Mouse (Mus musculus) liver, embryonic 14.5 days (tissue): Measurements from ENCODE around the gene Rbm12. TPM values are rescaled to one million over a fixed set of nuclear protein-coding genes. Genes with fewer than 3 reads are reported as not detected.

Source experiments
- ATAC-seq: fragments of 200-750 bp; cut with Nextera tagmentation; 2 replicates; pipeline ENCODE4 v1.8.0; 2017; ENCODE audit warnings: moderate number of reproducible peaks, mild to moderate bottlenecking, moderate library complexity; ENCODE audit not compliant: insufficient read depth
- DNase-seq, 3 experiments: peaks; one replicate each; pipeline ENCODE4 v3.0.0-alpha.2; 2012 to 2013; ENCODE audit warnings: low read depth in 3 of 3, low spot score in 3 of 3
- H3K27ac ChIP-seq: fragments of 300-500 bp; sonication (generic); 2 replicates; pipeline ENCODE4 v1.5.1; 2014; ENCODE audit warnings: moderate library complexity, mild to moderate bottlenecking, control low read depth, inconsistent platforms
- H3K27me3 ChIP-seq: fragments of 300-500 bp; sonication (generic); 2 replicates; pipeline ENCODE4 v1.6.1; 2014; ENCODE audit warnings: mild to moderate bottlenecking, low read length, moderate library complexity; ENCODE audit not compliant: control insufficient read depth, insufficient read depth
- H3K36me3 ChIP-seq: fragments of 300-500 bp; sonication (generic); replicated peaks from 2 replicates; pipeline ENCODE4 v1.6.1; 2014; ENCODE audit warnings: low read depth; ENCODE audit not compliant: control insufficient read depth, insufficient read depth
- H3K4me1 ChIP-seq, 2 experiments: fragments of 200-500 bp in 1 of 2; fragments of 300-500 bp in 1 of 2; sonication (generic) in 1 of 2; replicated peaks; 2 replicates each; pipeline ENCODE4 v1.6.1; 2012 to 2014; ENCODE audit warnings: antibody characterized with exemption in 1 of 2, inconsistent platforms in 1 of 2, low read length in 1 of 2; ENCODE audit not compliant: control insufficient read depth in 2 of 2, insufficient read depth in 2 of 2
- H3K4me2 ChIP-seq: fragments of 300-500 bp; sonication (generic); 2 replicates; pipeline ENCODE4 v1.6.1; 2014; ENCODE audit warnings: low read depth, mild to moderate bottlenecking, control low read depth, moderate library complexity
- H3K4me3 ChIP-seq, 2 experiments: fragments of 200-500 bp in 1 of 2; fragments of 300-500 bp in 1 of 2; sonication (generic) in 1 of 2; 2 replicates each; pipeline ENCODE4 v1.5.1; 2012 to 2014; ENCODE audit warnings: low read depth in 2 of 2, low read length in 2 of 2, mild to moderate bottlenecking in 2 of 2, control low read depth in 1 of 2, inconsistent platforms in 1 of 2, moderate library complexity in 1 of 2; ENCODE audit not compliant: insufficient read depth in 1 of 2
- H3K9ac ChIP-seq: fragments of 300-500 bp; sonication (generic); replicated peaks from 2 replicates; pipeline ENCODE4 v1.6.1; 2014; ENCODE audit warnings: mild to moderate bottlenecking, control low read depth, moderate library complexity
- H3K9me3 ChIP-seq: fragments of 300-500 bp; sonication (generic); 2 replicates; pipeline ENCODE4 v1.6.1; 2016; ENCODE audit warnings: low read length, mixed read lengths; ENCODE audit not compliant: control insufficient read depth
- CTCF ChIP-seq: IDR thresholded peaks from 2 replicates; pipeline ENCODE4 v1.5.1; 2016; ENCODE audit warnings: antibody characterized with exemption, low read depth, control low read depth
- EP300 ChIP-seq: IDR thresholded peaks from 2 replicates; pipeline ENCODE4 v1.6.1; 2016; ENCODE audit warnings: antibody characterized with exemption, low read depth
- WGBS: fragments of 180-500 bp; shearing (Covaris S2); extraction: QIAGEN DNeasy Blood & Tissue Kit; methylation state at CpG from one replicate; pipeline ENCODE4 v1.1.7; 2014; ENCODE audit not compliant: insufficient replicate concordance; 5-methylcytosine and 5-hydroxymethylcytosine counted together
- polyA plus RNA-seq, 2 experiments: library from polyadenylated mRNA; depleted of rRNA in 1 of 2; stranded (reverse) in 1 of 2; unstranded in 1 of 2; fragments of >200 nt; fragmentation: Nextera tagmentation in 1 of 2; extraction: Ambion mirVana in 1 of 2; gene quantifications; 2 replicates each; pipeline versions ENCODE4 v1.2.1 to v1.2.3; 2012 to 2014

Rbm12 gene
- polyA plus RNA-seq, 2 experiments: 5.0 to 9.6 TPM

GRCm38 (mm10) chr2:156080391-156080790 lies 31.4 kb downstream of the Rbm12 start:
- whole genome bisulfite sequencing: 85% methylated on average over 7 of the region's 7 CpGs
- TF ChIP-seq EP300: no peak
- no peak for TF ChIP-seq CTCF
- peaks cover 28% of the 10 kb centered on the region for H3K36me3 ChIP-seq

GRCm38 (mm10) chr2:156079674-156080073 lies 32.1 kb downstream of the Rbm12 start:
- Histone ChIP-seq H3K4me3 (no peak overlapping the region), H3K9me3 (no peaks in the 10 kb centered on the region), H3K27me3 (no peaks in the 10 kb centered on the region), H3K9ac (no peak overlapping the region), H3K4me2 (no peak overlapping the region), H3K36me3 (peaks cover 30% of the 10 kb centered on the region), H3K4me1 (peaks cover 4 to 5% of the 10 kb centered on the region in 2 experiments; a peak in 2 of 4 replicates), H3K27ac (no peak overlapping the region)
- ATAC-seq: no peak
- no peak for TF ChIP-seq CTCF
- no peak for TF ChIP-seq EP300
- 65% methylated on average over 4 of the region's 4 CpGs for WGBS
- no peak for DNase-seq

More at GRCm38 (mm10) chr2:156080391-156080790, 31.4 kb downstream of the Rbm12 start:
- no peak overlapping the region for H3K9ac ChIP-seq
- H3K27ac ChIP-seq: no peak overlapping the region
- ATAC-seq (no peak), DNase-seq (no peak)
- no peak overlapping the region for H3K4me2 ChIP-seq
- no peak overlapping the region for H3K4me3 ChIP-seq
- no peaks in the 10 kb centered on the region for H3K27me3 ChIP-seq
- peaks cover 4 to 5% of the 10 kb centered on the region in 2 experiments; a peak in 2 of 4 replicates for H3K4me1 ChIP-seq
- no peaks in the 10 kb centered on the region for H3K9me3 ChIP-seq

- peaks cover 32% of the 10 kb centered on the region for H3K36me3 ChIP-seq
- H3K27me3 ChIP-seq: no peaks in the 10 kb centered on the region
- no peak for ATAC-seq
- H3K9me3 ChIP-seq: no peaks in the 10 kb centered on the region
- H3K4me3 ChIP-seq: no peak overlapping the region
- no peak for DNase-seq
- TF ChIP-seq CTCF (no peak), EP300 (no peak)
- H3K27ac ChIP-seq: no peak overlapping the region
- peaks cover 4 to 5% of the 10 kb centered on the region in 2 experiments; a peak in 2 of 4 replicates for H3K4me1 ChIP-seq
- 77% methylated on average over 8 of the region's 8 CpGs for WGBS
- no peak overlapping the region for H3K9ac ChIP-seq
- H3K4me2 ChIP-seq: no peak overlapping the region
These were observed 32.6 kb downstream of the Rbm12 start for GRCm38 (mm10) chr2:156079183-156079560.

- H3K4me1 ChIP-seq: peaks cover 4 to 5% of the 10 kb centered on the region in 2 experiments; a peak in 2 of 4 replicates
- 82% methylated on average over 16 of the region's 16 CpGs for WGBS
- H3K4me2 ChIP-seq: no peak overlapping the region
- no peaks in the 10 kb centered on the region for H3K9me3 ChIP-seq
- H3K27me3 ChIP-seq: no peaks in the 10 kb centered on the region
- no peak overlapping the region for H3K9ac ChIP-seq
- ATAC-seq (no peak), DNase-seq (no peak)
- no peak overlapping the region for H3K4me3 ChIP-seq
- H3K36me3 ChIP-seq: peaks cover 38% of the 10 kb centered on the region
- no peak overlapping the region for H3K27ac ChIP-seq
- TF ChIP-seq EP300 (no peak), CTCF (no peak)
These were observed 33.2 kb downstream of the Rbm12 start for GRCm38 (mm10) chr2:156078421-156079182.

GRCm38 (mm10) chr2:156077461-156077860 lies 34.3 kb downstream of the Rbm12 start:
- Histone ChIP-seq H3K4me1 (no peaks in the 10 kb centered on the region), H3K27ac (no peak overlapping the region), H3K9ac (no peak overlapping the region), H3K27me3 (no peaks in the 10 kb centered on the region), H3K9me3 (no peaks in the 10 kb centered on the region), H3K4me3 (no peak overlapping the region), H3K4me2 (no peak overlapping the region), H3K36me3 (peaks cover 45% of the 10 kb centered on the region)
- WGBS: 75% methylated on average over 7 of the region's 7 CpGs
- no peak for DNase-seq
- no peak for TF ChIP-seq CTCF
- no peak for TF ChIP-seq EP300
- ATAC-seq: no peak
